Mouse (Mus musculus): ENCODE results near the gene Tenm2.

Tenm2 gene

DNA sequence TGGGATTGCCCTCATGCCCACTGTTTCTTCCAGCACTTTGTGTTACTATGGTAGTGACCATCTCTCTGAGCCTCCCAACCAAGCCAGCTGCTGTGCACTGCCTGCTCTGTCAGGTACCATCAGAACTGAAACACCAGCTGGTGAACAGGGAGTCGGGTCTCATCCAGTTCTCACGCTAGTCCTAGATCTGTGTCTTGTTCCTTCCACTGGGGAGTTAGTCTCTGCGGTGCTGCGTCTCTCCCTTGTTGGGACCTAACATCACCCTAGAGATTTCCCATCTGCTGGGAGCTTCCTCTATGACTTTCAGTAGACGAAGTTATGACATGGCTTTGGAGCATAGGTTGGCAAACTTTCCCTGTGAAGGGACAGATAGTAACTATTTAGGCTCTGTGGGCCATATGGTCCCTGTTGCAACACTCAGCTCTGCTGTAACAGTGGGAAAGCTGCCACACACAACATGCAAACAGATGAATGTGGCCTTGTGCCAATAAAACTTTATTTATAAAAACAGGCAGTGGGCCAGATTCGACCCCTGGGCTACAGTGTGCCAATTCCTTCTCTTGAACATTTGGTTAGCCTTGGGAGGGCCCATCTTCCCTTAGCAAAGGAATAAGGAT lies 1066.7 kb downstream of the Tenm2 start:
- DNase-seq, result no peak

DNA sequence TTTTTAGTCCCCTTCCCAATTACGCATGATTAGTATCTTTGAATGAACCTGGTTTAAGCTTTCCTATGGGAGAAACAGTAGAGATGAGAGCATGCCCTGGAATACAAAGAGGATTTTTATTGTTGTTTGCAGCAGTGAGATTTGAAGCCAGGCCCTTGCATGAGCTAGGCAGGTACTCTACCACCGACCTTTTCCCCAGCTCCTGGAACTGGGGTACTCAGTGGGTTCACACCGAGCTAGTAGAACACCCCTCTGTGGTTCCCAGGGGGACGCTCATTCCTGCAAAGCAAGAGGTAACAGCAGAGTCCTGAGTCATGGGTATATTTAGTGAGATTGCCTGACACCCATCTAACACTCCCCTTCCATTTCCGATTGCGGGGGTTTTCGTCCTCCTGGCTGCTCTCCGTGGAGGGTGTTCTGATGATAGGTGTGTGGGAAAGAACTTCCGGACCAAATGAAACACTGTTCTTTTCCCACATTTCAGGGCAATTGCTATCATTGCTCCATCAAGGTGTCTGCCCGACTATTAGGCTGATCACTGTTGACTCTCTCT lies 1067.9 kb downstream of the Tenm2 start:
- DNase-seq, result no peak

DNA sequence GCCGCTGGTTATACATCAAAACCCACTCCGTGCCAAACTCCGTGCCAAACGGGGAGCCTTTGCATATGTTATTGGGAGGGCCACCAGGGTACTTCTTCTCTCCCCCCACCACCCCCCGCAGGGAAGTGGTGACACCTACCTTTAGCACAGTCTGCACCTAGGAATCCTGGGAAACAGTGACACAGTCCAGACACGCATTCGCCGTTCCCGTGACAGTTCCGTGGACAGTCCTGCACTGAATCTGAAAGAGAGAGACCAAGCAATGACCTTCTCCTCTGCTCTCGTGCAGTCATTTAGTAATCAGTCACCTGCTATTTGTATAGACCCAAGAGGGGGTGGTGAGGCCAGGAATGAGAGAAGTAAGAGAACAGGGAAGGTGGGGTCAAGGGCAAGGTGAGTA lies 1072.2 kb downstream of the Tenm2 start:
- no peak for DNase-seq

DNA sequence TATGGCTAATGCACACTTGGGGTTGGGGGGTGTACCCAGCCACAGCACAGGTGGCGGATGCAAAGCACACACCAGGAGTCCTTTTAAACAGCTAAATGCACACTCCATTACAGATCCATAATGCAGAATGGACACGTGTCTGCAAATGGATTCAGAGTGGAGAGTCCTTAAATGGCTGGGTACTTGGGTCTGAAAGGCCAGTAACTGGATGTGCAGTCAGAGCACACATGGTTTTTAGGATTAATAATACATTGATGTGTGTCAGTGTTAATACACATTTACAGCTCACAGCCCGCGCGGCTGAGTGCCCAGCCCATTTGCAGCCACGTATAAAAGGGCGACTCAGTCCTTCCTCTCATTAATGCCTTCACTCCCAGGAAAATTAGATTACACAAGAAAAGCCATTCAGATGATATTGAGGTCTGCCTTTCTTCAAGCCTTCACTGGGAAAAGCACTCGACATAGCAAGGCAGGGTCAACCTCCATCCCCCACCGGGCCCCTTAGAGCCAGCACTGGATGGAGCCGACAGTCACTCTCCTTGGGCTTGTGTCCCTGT lies 1073.9 kb downstream of the Tenm2 start:
- no peak for DNase-seq

DNA sequence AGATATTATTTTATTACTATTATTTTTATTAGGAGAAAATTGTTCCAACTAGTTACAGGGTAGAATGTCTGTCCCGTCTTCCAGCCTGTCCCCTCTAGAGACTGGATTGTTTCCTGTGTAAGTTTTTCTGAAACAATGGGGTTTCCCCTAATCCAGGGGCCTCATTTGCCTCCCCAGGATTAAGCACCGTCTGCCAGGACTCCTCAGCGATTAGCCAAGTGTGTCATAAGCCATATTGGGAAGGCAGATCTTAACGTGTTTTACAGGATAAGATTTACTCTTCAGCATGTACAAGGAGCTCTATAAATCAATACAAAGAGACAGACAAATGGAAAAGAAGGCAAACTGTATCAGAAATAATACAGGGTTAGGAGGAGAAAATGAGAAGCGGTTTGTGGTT lies 1082.3 kb downstream of the Tenm2 start:
- DNase-seq, result no peak

DNA sequence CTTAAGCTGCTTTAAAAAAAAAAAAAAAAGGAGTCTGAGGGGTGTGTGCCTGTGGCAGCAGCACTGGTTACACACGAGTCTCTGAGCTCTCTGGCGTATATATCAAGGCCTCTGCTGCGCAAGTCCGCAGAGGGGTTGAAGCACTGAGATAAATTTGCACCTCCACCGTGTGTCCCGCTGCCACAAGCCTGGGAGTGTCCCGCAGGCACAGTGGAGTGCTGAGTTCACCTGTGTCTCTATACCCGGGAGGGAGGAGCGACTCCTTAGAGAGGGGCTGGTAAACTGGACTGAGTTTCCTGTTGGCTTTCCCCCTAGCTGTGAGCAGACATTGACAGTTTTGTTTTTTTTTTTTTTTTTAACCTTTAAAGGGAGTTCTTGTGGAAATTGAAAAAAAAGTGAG lies 1082.8 kb downstream of the Tenm2 start:
- no peak for DNase-seq

DNA sequence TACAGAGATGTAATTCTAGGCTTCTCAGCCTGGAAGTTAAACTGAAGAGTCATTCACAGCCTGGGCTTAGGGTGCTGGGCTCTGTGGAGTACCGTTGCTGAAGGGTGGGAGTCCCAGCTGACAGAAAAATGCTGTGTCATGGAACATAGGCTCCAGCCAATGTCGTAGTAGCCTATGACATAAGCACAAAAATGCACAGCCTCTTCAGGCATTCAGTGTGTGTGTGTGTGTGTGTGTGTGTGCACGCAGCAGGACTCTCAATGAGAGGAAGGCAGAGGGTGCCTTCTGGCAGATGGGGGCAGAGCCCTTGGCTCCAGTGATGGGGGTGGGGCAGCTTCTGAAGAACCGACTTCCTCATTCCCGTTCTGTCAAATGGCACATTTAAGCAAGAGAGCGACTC lies 1083.5 kb downstream of the Tenm2 start:
- DNase-seq, result peak; percentile 9

DNA sequence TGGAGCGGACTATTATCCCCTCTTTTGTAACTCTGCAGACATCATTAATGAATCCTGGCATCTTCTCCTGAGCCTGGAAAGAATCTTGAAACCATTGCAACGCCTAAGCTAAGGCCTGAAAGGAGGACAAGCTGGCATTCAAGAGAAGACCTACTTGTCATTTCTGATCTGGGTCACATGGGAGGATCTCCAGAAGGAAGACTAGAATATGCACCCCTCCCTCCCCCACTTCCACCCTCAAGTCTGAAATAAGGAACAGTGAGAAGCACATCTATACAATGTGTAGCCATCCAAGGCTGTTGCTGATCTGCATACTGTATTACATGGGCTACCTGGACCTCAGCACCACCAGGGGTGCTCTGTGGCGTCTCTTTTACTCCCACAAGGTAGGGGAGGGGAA lies 1086.7 kb downstream of the Tenm2 start:
- no peak for DNase-seq

DNA sequence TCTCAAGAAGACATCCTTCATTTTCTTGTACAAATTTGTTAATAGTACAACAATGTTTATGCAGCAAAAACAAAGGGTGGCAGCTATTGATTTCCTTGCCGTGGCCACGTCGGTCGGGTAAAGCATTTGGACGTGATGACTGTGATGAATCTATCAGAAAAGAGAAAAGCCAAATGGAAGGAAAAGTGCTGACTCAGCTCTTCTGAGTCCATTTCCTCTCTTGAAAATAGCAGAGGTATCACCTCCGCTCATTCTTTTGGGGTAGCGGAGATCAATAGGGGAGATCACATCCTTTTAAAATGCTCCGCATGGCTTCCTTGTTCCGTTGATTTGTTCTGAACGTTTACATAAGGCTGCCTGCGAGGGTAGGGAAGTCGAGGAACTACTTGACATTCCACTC lies 1090.7 kb downstream of the Tenm2 start:
- DNase-seq, result no peak

DNA sequence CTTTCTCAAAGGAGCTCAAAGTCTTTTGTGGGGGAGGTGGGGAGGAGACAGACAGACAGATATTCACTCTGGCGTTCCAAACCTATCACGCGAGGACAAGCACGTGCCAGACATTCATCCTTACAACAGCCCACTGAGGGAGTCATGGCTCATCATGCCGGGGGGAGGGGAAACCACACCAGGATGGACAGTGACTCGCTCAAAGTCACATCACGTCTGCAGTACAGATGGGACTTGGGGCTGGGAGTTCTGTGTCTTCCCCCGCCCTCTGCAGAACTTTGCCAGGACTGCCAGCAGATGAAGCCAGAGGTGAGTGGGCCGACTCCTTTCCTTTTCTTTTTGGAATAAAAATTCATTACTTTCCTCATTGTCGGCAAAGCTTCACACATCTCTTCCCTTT lies 1095.4 kb downstream of the Tenm2 start:
- DNase-seq, result no peak

DNA sequence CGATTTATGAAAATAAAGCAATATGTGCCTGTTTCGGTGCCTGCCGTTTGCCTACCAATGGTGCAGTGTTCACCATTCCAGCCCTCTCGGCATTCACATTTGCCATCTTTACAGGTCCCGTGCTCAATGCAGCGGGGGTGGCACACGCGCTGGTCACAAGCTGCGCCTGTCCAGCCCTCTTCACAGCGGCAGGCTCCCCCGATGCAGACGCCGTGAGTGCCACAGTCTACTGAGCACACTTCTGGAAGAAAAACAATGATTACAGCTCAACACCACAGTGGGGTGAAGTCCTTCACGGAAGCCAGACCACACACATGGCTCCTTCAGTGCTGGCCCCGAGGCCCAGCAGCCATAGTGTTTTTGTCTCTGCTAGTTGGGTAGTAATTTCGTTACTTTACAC lies 1096.2 kb downstream of the Tenm2 start:
- no peak for DNase-seq

DNA sequence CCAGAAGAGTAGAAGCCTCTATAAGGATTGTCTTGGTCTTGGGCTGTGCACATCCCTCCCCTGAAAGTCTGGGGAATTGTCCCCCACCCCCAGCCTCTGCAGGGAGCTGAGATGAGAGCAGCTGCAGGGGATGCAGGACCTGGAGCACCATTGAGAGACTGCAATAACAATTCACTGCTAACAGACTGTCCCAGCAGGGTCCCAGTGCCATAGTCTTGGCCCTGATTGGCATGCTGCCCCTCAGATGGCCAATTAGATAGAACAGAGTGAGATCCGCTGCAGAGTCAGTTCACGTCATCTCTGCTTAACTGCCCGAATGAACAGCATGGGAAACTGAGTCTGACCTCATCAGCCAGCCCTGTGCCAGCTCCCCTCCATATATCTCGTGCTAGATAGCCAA lies 1097.9 kb downstream of the Tenm2 start:
- no peak for DNase-seq

DNA sequence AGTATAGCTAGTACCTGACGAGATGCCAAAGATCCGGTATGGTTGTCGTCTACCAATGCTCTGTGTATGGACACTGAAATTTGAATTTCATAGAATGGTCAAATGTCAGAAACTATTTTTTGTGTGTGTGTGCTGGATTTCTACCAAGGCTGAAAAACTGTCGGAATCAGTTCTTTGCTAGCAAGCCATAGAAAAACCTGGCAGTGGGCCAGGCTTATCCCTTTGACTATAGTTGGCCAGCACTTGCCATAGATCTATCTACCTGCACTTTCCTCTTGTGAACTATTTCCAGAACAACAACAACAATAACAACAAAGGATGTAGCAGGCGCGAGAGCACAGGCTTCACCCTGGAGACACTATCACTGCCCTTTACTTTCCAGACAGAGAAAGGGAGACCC lies 1098.5 kb downstream of the Tenm2 start:
- DNase-seq, result no peak

DNA sequence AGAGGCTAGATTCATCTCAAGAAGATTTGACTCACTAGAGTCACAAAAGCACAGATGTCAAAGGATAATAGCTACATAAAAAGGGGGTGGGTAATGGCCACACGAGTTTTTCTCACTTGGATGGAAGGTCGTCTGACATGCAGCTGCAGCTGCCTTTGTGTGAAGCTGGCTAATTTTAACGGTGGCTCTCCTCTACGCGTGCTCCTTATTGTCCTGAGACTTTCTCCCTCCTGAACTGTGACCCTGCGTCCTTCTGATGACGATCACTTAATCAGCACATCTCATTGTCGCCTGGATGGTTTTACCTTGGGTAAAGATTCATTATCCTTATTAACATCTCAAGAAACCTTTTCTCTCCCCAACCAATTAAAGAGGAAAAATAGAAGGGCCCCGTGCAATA lies 1101.1 kb downstream of the Tenm2 start:
- DNase-seq, result no peak

DNA sequence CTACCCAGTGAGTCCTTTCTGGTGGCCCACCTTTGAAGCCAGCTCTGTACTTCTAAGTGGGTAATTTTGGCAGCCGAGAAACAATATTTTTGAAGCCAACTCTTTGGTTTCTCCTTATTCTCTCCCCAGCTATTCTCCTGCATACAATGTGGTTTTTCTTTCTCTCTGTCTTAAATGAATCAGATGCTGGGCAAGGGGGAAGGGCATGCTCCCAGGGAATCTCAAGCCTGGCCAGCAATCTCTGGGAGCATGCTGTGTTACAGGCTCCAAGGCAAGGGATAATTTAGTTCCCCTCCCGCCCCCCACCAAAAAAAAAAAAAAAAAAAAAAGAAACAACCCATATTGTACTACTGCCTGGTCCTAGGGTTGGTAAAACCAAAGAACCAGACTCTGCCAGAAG lies 1112.5 kb downstream of the Tenm2 start:
- no peak for DNase-seq

DNA sequence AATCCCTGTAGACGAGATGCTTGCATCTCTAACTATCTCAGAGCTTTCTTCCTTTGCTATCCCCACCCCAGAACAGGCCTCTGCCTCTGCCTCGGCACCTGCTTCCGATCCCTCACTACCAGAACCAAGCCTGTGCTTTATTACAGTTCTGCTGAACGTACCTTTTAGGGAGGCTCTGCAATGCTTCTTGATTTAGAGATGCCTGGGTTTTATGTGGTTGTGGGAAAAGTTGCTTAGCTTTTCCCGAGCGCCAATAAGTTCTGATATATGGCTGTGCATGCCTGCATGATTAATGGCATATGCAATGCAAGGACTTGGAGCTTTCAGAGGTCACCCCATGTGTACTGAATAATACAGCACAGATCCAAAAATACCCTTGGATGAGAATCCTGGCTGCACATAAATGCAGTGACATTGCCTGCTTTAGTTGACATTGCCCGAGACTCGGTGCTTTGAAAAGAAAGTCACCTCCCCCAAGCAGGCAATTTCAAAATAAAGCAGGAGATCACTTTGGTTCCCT lies 1114.3 kb downstream of the Tenm2 start:
- DNase-seq, result no peak

DNA sequence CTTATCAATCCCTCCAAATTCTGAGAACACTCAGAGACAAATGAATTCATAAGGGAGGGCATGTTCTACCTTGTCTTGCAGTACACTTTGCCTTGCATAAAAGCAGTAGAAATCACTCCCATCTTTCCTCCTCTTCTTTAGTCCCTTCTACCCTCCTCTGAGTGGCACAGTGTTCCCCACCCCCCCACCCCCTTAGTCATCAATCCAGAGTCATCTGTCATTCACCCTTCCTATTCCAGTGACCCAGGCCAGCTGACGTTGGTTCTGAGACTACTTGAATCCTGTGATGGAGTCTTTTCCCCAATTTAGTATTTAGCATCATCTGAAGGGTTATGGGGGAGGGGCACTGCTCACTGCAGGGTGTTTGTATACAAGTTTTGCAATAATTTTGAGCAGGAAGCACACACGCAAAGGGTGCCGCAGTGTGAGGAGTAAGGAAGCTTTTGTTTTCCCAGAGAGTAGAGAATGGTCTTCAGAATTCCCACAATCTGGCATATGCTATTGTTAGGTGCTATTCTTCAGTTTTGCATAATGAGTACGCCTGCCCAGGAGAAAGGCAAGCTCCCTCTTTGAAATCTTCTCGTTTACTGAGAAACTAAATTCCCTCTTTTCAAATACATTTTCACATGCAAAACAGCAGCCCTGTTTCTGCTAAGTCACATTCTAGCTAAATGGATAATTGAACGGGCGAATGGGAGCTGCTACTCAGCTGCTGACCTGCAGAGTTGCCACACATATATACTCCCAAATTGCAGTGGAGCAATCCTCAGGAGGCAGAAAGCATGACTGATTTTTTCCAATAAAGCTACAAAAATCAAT lies 1115.0 kb downstream of the Tenm2 start:
- no peak for DNase-seq

DNA sequence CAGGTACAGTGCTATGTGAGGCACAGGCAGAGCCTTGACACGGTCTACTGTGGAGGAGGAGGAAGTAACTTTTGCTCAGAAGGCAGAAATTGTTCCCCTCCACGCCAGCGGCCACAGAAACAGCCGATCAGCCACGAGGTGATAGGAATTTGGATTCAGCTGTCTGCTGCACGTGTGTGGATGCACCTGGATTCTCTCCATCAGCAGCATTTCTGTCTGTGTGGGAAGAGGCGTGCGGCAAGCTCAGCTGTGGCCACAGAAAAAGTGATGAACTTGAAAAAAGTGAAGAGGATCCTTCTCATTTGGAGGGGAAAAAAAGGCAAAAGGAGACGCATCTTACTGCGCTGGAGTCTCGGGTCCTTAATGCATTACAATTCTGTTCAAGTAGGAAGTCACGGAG lies 1122.4 kb downstream of the Tenm2 start:
- no peak for DNase-seq

DNA sequence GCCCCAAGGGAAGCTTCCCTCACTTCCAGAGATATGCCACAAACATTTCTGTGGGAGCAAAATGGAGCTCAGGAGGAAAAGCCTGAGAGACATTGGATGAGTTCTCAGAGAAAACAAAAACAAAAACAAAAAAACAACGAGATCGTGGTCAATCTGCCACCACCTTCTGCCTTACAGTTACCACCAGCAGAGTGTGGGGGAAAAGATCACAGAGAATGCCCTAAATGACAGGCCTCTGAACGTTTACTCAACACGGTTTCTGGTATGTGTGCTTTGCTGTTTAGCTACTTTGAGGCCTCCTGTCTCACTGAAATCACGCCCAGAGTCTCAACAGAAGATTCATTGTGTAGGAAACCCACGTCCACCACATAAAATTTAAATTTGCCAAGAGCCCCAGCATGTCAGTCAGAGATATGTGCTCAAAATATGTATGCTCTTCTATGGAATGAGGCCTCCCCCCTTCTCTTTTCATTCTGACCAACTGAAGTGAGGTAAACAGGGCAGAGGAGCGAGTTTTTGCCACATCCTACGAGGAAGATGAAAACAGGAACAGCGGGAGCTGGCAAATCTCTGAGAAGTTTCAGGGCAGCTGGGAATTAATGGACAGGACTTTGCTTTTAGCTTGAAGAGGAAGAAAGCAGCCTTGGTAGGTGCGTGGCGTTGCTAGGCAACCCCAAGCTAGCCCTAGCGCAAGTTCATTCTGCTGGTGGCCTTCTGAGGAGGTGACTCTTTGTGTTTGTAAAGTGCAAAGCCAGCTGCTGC lies 1126.6 kb downstream of the Tenm2 start:
- DNase-seq, result no peak

DNA sequence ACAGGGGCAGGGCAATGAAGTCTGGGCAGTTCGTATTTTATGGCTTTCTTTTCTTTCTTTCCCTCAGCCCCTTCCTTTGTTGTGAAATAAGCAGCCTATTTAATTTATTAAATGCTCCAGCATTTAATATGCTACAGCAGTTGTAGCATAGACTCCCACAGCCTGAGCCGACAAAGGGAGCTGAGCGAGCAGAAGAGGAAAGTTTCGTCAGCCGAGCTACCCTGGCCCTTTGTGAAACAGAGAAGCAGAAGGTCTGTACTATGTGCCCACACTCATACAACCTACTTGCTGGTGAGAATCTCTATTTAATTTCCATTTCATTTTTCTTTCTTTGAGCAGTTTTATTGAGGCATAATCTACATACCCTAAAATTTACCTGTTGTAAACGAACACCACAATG lies 1127.9 kb downstream of the Tenm2 start:
- no peak for DNase-seq

DNA sequence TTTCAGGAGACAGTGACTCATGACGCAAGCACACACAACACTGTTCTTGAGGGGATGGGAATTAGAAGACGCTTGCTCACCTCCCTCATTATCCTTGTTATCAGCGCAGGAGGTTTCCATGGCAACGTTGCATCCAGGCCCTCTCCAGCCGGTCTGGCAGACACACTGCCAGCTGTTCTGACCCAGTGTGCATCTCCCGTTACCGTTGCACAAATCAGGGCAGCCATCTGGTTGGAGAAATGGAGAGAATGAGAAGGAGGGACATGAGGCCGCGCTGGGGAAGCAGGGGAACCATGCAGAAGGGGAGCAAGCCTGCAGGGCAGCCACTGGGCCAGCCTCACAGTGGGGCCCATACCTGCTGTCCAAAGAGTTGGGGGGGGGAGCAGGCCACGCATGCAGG lies 1129.1 kb downstream of the Tenm2 start:
- DNase-seq, result no peak

DNA sequence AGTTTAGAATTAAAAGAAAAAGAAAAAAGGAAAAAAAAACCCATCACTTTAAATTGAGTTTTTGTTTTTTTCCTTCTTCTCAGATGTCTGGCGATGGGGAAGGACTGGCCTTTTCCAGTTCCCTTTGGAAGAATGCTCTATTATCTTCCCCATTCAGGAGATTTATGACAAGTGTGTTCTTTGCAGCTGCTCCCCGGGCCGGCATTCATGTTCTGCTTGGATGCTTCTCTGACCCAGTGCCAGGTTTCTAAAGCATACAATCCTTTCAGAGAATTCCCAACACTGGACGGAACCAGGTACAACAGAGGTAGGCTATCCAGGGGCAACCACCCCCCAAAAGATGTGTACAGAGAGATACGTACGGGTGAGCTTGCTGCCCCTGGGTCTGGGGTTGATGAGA lies 1132.2 kb downstream of the Tenm2 start:
- DNase-seq, result no peak

DNA sequence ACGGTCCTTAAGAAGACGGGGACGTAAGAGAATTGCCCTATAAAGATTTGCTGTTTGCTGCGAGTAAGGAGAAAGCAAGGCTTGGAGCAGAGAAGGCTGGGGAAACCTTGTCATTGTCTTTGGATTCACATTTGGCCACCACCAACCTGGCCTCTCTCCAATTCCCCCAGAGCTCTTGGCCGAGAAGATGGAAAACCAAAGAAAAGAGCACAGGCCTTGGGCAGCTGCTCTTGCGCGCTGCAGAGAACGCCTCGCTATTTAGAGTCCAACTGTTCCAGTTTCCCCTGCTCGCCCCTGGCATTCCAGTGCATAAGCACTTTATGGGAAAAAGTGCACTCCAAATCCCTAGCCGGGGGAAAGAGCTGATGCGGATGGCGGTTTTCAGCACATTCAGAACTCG lies 1139.5 kb downstream of the Tenm2 start:
- no peak for DNase-seq

Measured in lung, postnatal 36 days (tissue).